Mouse (Mus musculus): ENCODE measurements around the gene Kcnh6. TPM values are rescaled to one million over a fixed set of nuclear protein-coding genes. Genes with fewer than 3 reads are reported as not detected.

Gene Kcnh6
- polyA plus RNA-seq, 1 experiment from 2014 or later: 0.36 TPM

GRCm38 (mm10) chr11:106037418-106037751 is 29.5 kb downstream of the Kcnh6 start:
- H3K9ac ChIP-seq (replicated peaks): peak overlapping the region; percentile 89
- no peak for ATAC-seq (ENCODE audit: insufficient number of reproducible peaks, insufficient read depth, low FRiP score, low TSS enrichment, low read depth)
- H3K27ac ChIP-seq: peak overlapping the region; percentile 93; the same call in 1 of the 2 replicates
- peaks cover 24% of the 10 kb centered on the region for H3K4me1 ChIP-seq (replicated peaks)
- WGBS: under 1% methylated on average over 13 of the region's 13 CpGs
- 0 out of 2 replicates have a peak, but pooled peaks cover 3% of the 10 kb centered on the region for H3K36me3 ChIP-seq
- no peaks in the 10 kb centered on the region for H3K27me3 ChIP-seq
- H3K4me2 ChIP-seq: peak overlapping the region; percentile 93
- H3K4me3 ChIP-seq (replicated peaks): peak overlapping the region; percentile 98
- H3K9me3 ChIP-seq: no peaks in the 10 kb centered on the region

- no peak overlapping the region for H3K4me3 ChIP-seq (replicated peaks)
- no peak for ATAC-seq (ENCODE audit: insufficient number of reproducible peaks, insufficient read depth, low FRiP score, low TSS enrichment, low read depth)
- H3K9me3 ChIP-seq: no peaks in the 10 kb centered on the region
- H3K9ac ChIP-seq (replicated peaks): no peak overlapping the region
- no peaks in the 10 kb centered on the region for H3K4me1 ChIP-seq (replicated peaks)
- peaks cover 35% of the 10 kb centered on the region for H3K36me3 ChIP-seq
- no peak overlapping the region for H3K4me2 ChIP-seq
- no peak overlapping the region for H3K27ac ChIP-seq
- no peaks in the 10 kb centered on the region for H3K27me3 ChIP-seq
Measured at GRCm38 (mm10) chr11:106044349-106044748, 36.4 kb downstream of the Kcnh6 start.

- H3K27ac ChIP-seq: no peak overlapping the region
- 81% methylated on average over 1 of the region's 1 CpGs for whole genome bisulfite sequencing
- H3K9ac ChIP-seq (replicated peaks): no peak overlapping the region
- H3K4me3 ChIP-seq (replicated peaks): no peak overlapping the region
- H3K4me2 ChIP-seq: no peak overlapping the region
- H3K4me1 ChIP-seq (replicated peaks): no peaks in the 10 kb centered on the region
- peaks cover 44% of the 10 kb centered on the region for H3K36me3 ChIP-seq
- no peaks in the 10 kb centered on the region for H3K9me3 ChIP-seq
- no peak for ATAC-seq (ENCODE audit: insufficient number of reproducible peaks, insufficient read depth, low FRiP score, low TSS enrichment, low read depth)
- no peaks in the 10 kb centered on the region for H3K27me3 ChIP-seq
Measured at GRCm38 (mm10) chr11:106045256-106045655, 37.3 kb downstream of the Kcnh6 start.

GRCm38 (mm10) chr11:106045780-106046179 is 37.9 kb downstream of the Kcnh6 start:
- H3K9me3 ChIP-seq: no peaks in the 10 kb centered on the region
- no peak for ATAC-seq (ENCODE audit: insufficient number of reproducible peaks, insufficient read depth, low FRiP score, low TSS enrichment, low read depth)

GRCm38 (mm10) chr11:106046584-106046983 is 38.7 kb downstream of the Kcnh6 start:
- Histone ChIP-seq H3K9me3 (no peaks in the 10 kb centered on the region), H3K36me3 (peaks cover 54% of the 10 kb centered on the region), H3K9ac (replicated peaks) (no peak overlapping the region), H3K4me3 (replicated peaks) (no peak overlapping the region), H3K27me3 (no peaks in the 10 kb centered on the region), H3K4me1 (replicated peaks) (no peaks in the 10 kb centered on the region), H3K4me2 (no peak overlapping the region), H3K27ac (no peak overlapping the region)
- ATAC-seq (ENCODE audit: insufficient number of reproducible peaks, insufficient read depth, low FRiP score, low TSS enrichment, low read depth): no peak
- 87% methylated on average over 9 of the region's 9 CpGs for WGBS

More at GRCm38 (mm10) chr11:106045780-106046179, 37.9 kb downstream of the Kcnh6 start:
- H3K27ac ChIP-seq: no peak overlapping the region
- H3K36me3 ChIP-seq: peaks cover 47% of the 10 kb centered on the region
- H3K9ac ChIP-seq (replicated peaks): no peak overlapping the region
- H3K4me1 ChIP-seq (replicated peaks): no peaks in the 10 kb centered on the region
- no peak overlapping the region for H3K4me2 ChIP-seq
- no peak overlapping the region for H3K4me3 ChIP-seq (replicated peaks)
- no peaks in the 10 kb centered on the region for H3K27me3 ChIP-seq
- 95% methylated on average over 3 of the region's 3 CpGs for WGBS

GRCm38 (mm10) chr11:106053921-106054320 is 46.0 kb downstream of the Kcnh6 start:
- no peak overlapping the region for H3K9ac ChIP-seq (replicated peaks)
- no peak for ATAC-seq (ENCODE audit: insufficient number of reproducible peaks, insufficient read depth, low FRiP score, low TSS enrichment, low read depth)
- no peak overlapping the region for H3K27ac ChIP-seq
- no peak overlapping the region for H3K4me3 ChIP-seq (replicated peaks)
- H3K27me3 ChIP-seq: no peaks in the 10 kb centered on the region
- H3K36me3 ChIP-seq: peaks cover 100% of the 10 kb centered on the region
- WGBS: 96% methylated on average over 2 of the region's 2 CpGs
- H3K9me3 ChIP-seq: no peaks in the 10 kb centered on the region
- no peaks in the 10 kb centered on the region for H3K4me1 ChIP-seq (replicated peaks)
- no peak overlapping the region for H3K4me2 ChIP-seq

GRCm38 (mm10) chr11:106054600-106054999 is 46.7 kb downstream of the Kcnh6 start:
- WGBS: 97% methylated on average over 8 of the region's 8 CpGs

GRCm38 (mm10) chr11:106055341-106055740 is 47.4 kb downstream of the Kcnh6 start:
- ATAC-seq (ENCODE audit: insufficient number of reproducible peaks, insufficient read depth, low FRiP score, low TSS enrichment, low read depth): no peak

More at GRCm38 (mm10) chr11:106054600-106054999, 46.7 kb downstream of the Kcnh6 start:
- Histone ChIP-seq H3K36me3 (peaks cover 100% of the 10 kb centered on the region), H3K27me3 (no peaks in the 10 kb centered on the region), H3K4me1 (replicated peaks) (no peaks in the 10 kb centered on the region), H3K9ac (replicated peaks) (no peak overlapping the region), H3K27ac (no peak overlapping the region), H3K4me3 (replicated peaks) (no peak overlapping the region), H3K4me2 (no peak overlapping the region), H3K9me3 (no peaks in the 10 kb centered on the region)
- no peak for ATAC-seq (ENCODE audit: insufficient number of reproducible peaks, insufficient read depth, low FRiP score, low TSS enrichment, low read depth)

GRCm38 (mm10) chr11:106056819-106057491 is 49.0 kb downstream of the Kcnh6 start:
- peaks cover 82% of the 10 kb centered on the region for H3K36me3 ChIP-seq
- H3K4me1 ChIP-seq (replicated peaks): no peaks in the 10 kb centered on the region
- H3K27ac ChIP-seq: no peak overlapping the region
- H3K9ac ChIP-seq (replicated peaks): no peak overlapping the region
- H3K4me2 ChIP-seq: no peak overlapping the region
- H3K9me3 ChIP-seq: no peaks in the 10 kb centered on the region
- no peak for ATAC-seq (ENCODE audit: insufficient number of reproducible peaks, insufficient read depth, low FRiP score, low TSS enrichment, low read depth)
- H3K27me3 ChIP-seq: no peaks in the 10 kb centered on the region
- 94% methylated on average over 8 of the region's 8 CpGs for WGBS
- no peak overlapping the region for H3K4me3 ChIP-seq (replicated peaks)

More at GRCm38 (mm10) chr11:106055341-106055740, 47.4 kb downstream of the Kcnh6 start:
- peaks cover 99% of the 10 kb centered on the region for H3K36me3 ChIP-seq
- H3K27me3 ChIP-seq: no peaks in the 10 kb centered on the region
- H3K4me3 ChIP-seq (replicated peaks): no peak overlapping the region
- H3K9ac ChIP-seq (replicated peaks): no peak overlapping the region
- WGBS: 91% methylated on average over 6 of the region's 6 CpGs
- H3K27ac ChIP-seq: no peak overlapping the region
- H3K4me1 ChIP-seq (replicated peaks): no peaks in the 10 kb centered on the region
- H3K9me3 ChIP-seq: no peaks in the 10 kb centered on the region
- H3K4me2 ChIP-seq: no peak overlapping the region

GRCm38 (mm10) chr11:106058020-106058419 is 50.1 kb downstream of the Kcnh6 start:
- WGBS: 85% methylated on average over 8 of the region's 8 CpGs
- no peaks in the 10 kb centered on the region for H3K27me3 ChIP-seq
- H3K27ac ChIP-seq: no peak overlapping the region
- H3K4me3 ChIP-seq (replicated peaks): no peak overlapping the region
- no peak overlapping the region for H3K4me2 ChIP-seq
- H3K9ac ChIP-seq (replicated peaks): no peak overlapping the region
- H3K4me1 ChIP-seq (replicated peaks): no peaks in the 10 kb centered on the region
- peaks cover 72% of the 10 kb centered on the region for H3K36me3 ChIP-seq
- no peak for ATAC-seq (ENCODE audit: insufficient number of reproducible peaks, insufficient read depth, low FRiP score, low TSS enrichment, low read depth)
- H3K9me3 ChIP-seq: no peaks in the 10 kb centered on the region

GRCm38 (mm10) chr11:106060549-106060948 is 52.6 kb downstream of the Kcnh6 start:
- no peak for ATAC-seq (ENCODE audit: insufficient number of reproducible peaks, insufficient read depth, low FRiP score, low TSS enrichment, low read depth)
- whole genome bisulfite sequencing: 88% methylated on average over 1 of the region's 1 CpGs
- H3K9ac ChIP-seq (replicated peaks): no peak overlapping the region
- H3K27ac ChIP-seq: no peak overlapping the region
- peaks cover 46% of the 10 kb centered on the region for H3K36me3 ChIP-seq
- no peaks in the 10 kb centered on the region for H3K4me1 ChIP-seq (replicated peaks)
- H3K4me3 ChIP-seq (replicated peaks): no peak overlapping the region
- no peak overlapping the region for H3K4me2 ChIP-seq
- H3K27me3 ChIP-seq: no peaks in the 10 kb centered on the region
- H3K9me3 ChIP-seq: no peaks in the 10 kb centered on the region

GRCm38 (mm10) chr11:106061311-106061710 is 53.4 kb downstream of the Kcnh6 start:
- H3K36me3 ChIP-seq: peaks cover 39% of the 10 kb centered on the region
- no peaks in the 10 kb centered on the region for H3K27me3 ChIP-seq
- H3K4me1 ChIP-seq (replicated peaks): no peaks in the 10 kb centered on the region
- H3K4me3 ChIP-seq (replicated peaks): no peak overlapping the region
- 81% methylated on average over 1 of the region's 1 CpGs for WGBS
- ATAC-seq (ENCODE audit: insufficient number of reproducible peaks, insufficient read depth, low FRiP score, low TSS enrichment, low read depth): no peak
- H3K9ac ChIP-seq (replicated peaks): no peak overlapping the region
- no peaks in the 10 kb centered on the region for H3K9me3 ChIP-seq
- H3K27ac ChIP-seq: no peak overlapping the region
- no peak overlapping the region for H3K4me2 ChIP-seq

All from limb, embryonic 12.5 days (tissue).